Mouse (Mus musculus) ES-E14 (cell line): Measurements from ENCODE around the gene Tsga10ip. TPM values are rescaled to one million over a fixed set of nuclear protein-coding genes. Genes with fewer than 3 reads are reported as not detected.
A peak's percentile ranks its signal among the peaks of the same experiment; 100 is the strongest.
"Not testable (repeated sequence)": the region's sequence is repeated elsewhere in the genome, so short reads cannot be mapped to it uniquely, and the experiment has no call there.

Experiments
- DNase-seq: peaks from one replicate; pipeline ENCODE4 v3.0.0-alpha.2; 2013; ENCODE audit warnings: low read depth, low spot score
- H3K27ac ChIP-seq: 2 replicates; pipeline ENCODE4 v1.5.1; 2012; ENCODE audit warnings: low read depth, mild to moderate bottlenecking, low read length, moderate library complexity, mixed read lengths; ENCODE audit not compliant: poor library complexity, insufficient read depth, severe bottlenecking
- H3K36me3 ChIP-seq: 2 replicates; pipeline ENCODE4 v1.6.1; 2012; ENCODE audit warnings: mild to moderate bottlenecking, low read length, moderate library complexity, mixed read lengths; ENCODE audit not compliant: control insufficient read depth, poor library complexity, insufficient read depth, severe bottlenecking
- H3K4me1 ChIP-seq, 2 experiments: fragments of 150-350 bp in 1 of 2; sonication (generic) in 1 of 2; 2 replicates each; pipeline ENCODE4 v1.6.1; 2012; ENCODE audit warnings: low read length in 2 of 2, mild to moderate bottlenecking in 1 of 2, mixed read lengths in 1 of 2; ENCODE audit not compliant: control insufficient read depth in 2 of 2, insufficient read depth in 2 of 2, poor library complexity in 1 of 2
- H3K4me3 ChIP-seq, 2 experiments: fragments of 150-350 bp in 1 of 2; sonication (generic) in 1 of 2; 2 replicates each; pipeline ENCODE4 v1.5.1; 2012; ENCODE audit warnings: low read length in 2 of 2, low read depth in 1 of 2, mild to moderate bottlenecking in 1 of 2, mixed read lengths in 1 of 2; ENCODE audit not compliant: insufficient read depth in 1 of 2, poor library complexity in 1 of 2, severe bottlenecking in 1 of 2
- H3K9ac ChIP-seq: 2 replicates; pipeline ENCODE4 v1.6.1; 2012; ENCODE audit warnings: low read depth, mild to moderate bottlenecking, low read length, mixed read lengths; ENCODE audit not compliant: poor library complexity, insufficient read depth, severe bottlenecking
- H3K9me3 ChIP-seq: fragments of 150-350 bp; sonication (generic); 2 replicates; pipeline ENCODE4 v1.6.1; 2012; ENCODE audit warnings: low read depth, mild to moderate bottlenecking, low read length; ENCODE audit not compliant: control insufficient read depth, insufficient read depth
- CHD2 ChIP-seq: IDR thresholded peaks from 2 replicates; pipeline ENCODE4 v1.6.1; 2014; ENCODE audit warnings: mild to moderate bottlenecking, low read depth, low read length, inconsistent platforms
- HCFC1 ChIP-seq: IDR thresholded peaks from 2 replicates; pipeline ENCODE4 v1.6.1; 2012; ENCODE audit warnings: low read length, inconsistent platforms, borderline replicate concordance; ENCODE audit not compliant: insufficient read depth
- MAFK ChIP-seq: IDR thresholded peaks from 2 replicates; pipeline ENCODE4 v1.6.1; 2014; ENCODE audit warnings: mild to moderate bottlenecking, low read depth, low read length, inconsistent platforms; ENCODE audit not compliant: insufficient read depth
- ZC3H11A ChIP-seq: IDR thresholded peaks from 2 replicates; pipeline ENCODE4 v1.6.1; 2012; ENCODE audit warnings: low read depth, mild to moderate bottlenecking, inconsistent platforms, low read length, borderline replicate concordance
- ZNF384 ChIP-seq: IDR thresholded peaks from 2 replicates; pipeline ENCODE4 v1.6.1; 2012; ENCODE audit warnings: low read depth, low read length, inconsistent platforms
- in situ Hi-C, 2 experiments: fragments of 600-800 bp; cut with MboI; formaldehyde crosslinking; loops; one replicate each; pipeline ENCODE4 v1.15.1; 2025; ENCODE audit warnings: low sequenced_read_pairs in 2 of 2, inconsistent platforms in 1 of 2; ENCODE audit not compliant: unreplicated experiment in 2 of 2
- total RNA-seq: library from RNA; depleted of rRNA; stranded (reverse); fragments of 300-350 nt; gene quantifications from 2 replicates; pipeline ENCODE4 v1.2.3, GENCODE M21; 2012

Tsga10ip gene
- total RNA-seq, 1 experiment = 1.5 TPM

- peaks cover 0 to 8% of the 10 kb centered on the region in 2 experiments; a peak in 2 of 4 replicates for H3K4me1 ChIP-seq
- no peaks in the 10 kb centered on the region for H3K9me3 ChIP-seq
- in situ Hi-C loops = no loop called here
- DNase-seq = no peak
- TF ChIP-seq ZC3H11A (no peak), ZNF384 (no peak), MAFK (no peak), HCFC1 (no peak), CHD2 (no peak)
- H3K27ac ChIP-seq = no peak overlapping the region
- no peak overlapping the region for H3K4me3 ChIP-seq
- H3K9ac ChIP-seq = no peak overlapping the region
- no peaks in the 10 kb centered on the region for H3K36me3 ChIP-seq
Measured at GRCm38 (mm10) chr19:5410641-5411040, 8.3 kb upstream of the Tsga10ip start.

- no peak overlapping the region for H3K27ac ChIP-seq
- TF ChIP-seq HCFC1 (no peak), MAFK (no peak), CHD2 (no peak), ZC3H11A (no peak), ZNF384 (no peak)
- H3K9me3 ChIP-seq = no peaks in the 10 kb centered on the region
- H3K4me1 ChIP-seq = peaks cover 0 to 8% of the 10 kb centered on the region in 2 experiments; a peak in 2 of 4 replicates
- in situ Hi-C loops = no loop called here
- H3K36me3 ChIP-seq = no peaks in the 10 kb centered on the region
- H3K9ac ChIP-seq = no peak overlapping the region
- no peak for DNase-seq
- no peak overlapping the region for H3K4me3 ChIP-seq
Measured at GRCm38 (mm10) chr19:5409068-5409467, 6.7 kb upstream of the Tsga10ip start.

GRCm38 (mm10) chr19:5408057-5409001, 6.0 kb upstream of the Tsga10ip start:
- DNase-seq = no peak
- no peak overlapping the region for H3K9ac ChIP-seq
- TF ChIP-seq ZNF384 = no peak
- no peak overlapping the region for H3K4me3 ChIP-seq
- no peaks in the 10 kb centered on the region for H3K9me3 ChIP-seq
- peaks cover 0 to 8% of the 10 kb centered on the region in 2 experiments; a peak in 2 of 4 replicates for H3K4me1 ChIP-seq
- no peaks in the 10 kb centered on the region for H3K36me3 ChIP-seq
- H3K27ac ChIP-seq = no peak overlapping the region
- in situ Hi-C loops = no loop called here

GRCm38 (mm10) chr19:5407133-5407532, 4.8 kb upstream of the Tsga10ip start:
- peak overlapping the region; percentile 89; the same call in 1 of the 2 replicates for H3K27ac ChIP-seq
- no peaks in the 10 kb centered on the region for H3K9me3 ChIP-seq
- peaks cover 0 to 8% of the 10 kb centered on the region in 2 experiments; a peak in 2 of 4 replicates for H3K4me1 ChIP-seq
- H3K36me3 ChIP-seq = no peaks in the 10 kb centered on the region
- peak overlapping the region; percentile 78 for H3K9ac ChIP-seq
- in situ Hi-C loops = no loop called here
- TF ChIP-seq HCFC1 = no peak
- no peak for TF ChIP-seq ZC3H11A
- TF ChIP-seq CHD2 = no peak
- TF ChIP-seq ZNF384 = no peak
- TF ChIP-seq MAFK = no peak
- DNase-seq = peak; percentile 41
- H3K4me3 ChIP-seq = peak overlapping the region; percentile 65 to 74; a peak in 3 of 4 replicates

- Histone ChIP-seq H3K9ac (peak overlapping the region; percentile 78), H3K4me3 (peak overlapping the region; percentile 65 to 76; a peak in 3 of 4 replicates), H3K27ac (peak overlapping the region; percentile 89; the same call in 1 of the 2 replicates)
- H3K9me3 ChIP-seq, in situ Hi-C loops, DNase-seq, H3K4me1 ChIP-seq, H3K36me3 ChIP-seq: not testable (repeated sequence)
Measured at GRCm38 (mm10) chr19:5406531-5407126, 4.3 kb upstream of the Tsga10ip start.
